In the genomic region with DNA sequence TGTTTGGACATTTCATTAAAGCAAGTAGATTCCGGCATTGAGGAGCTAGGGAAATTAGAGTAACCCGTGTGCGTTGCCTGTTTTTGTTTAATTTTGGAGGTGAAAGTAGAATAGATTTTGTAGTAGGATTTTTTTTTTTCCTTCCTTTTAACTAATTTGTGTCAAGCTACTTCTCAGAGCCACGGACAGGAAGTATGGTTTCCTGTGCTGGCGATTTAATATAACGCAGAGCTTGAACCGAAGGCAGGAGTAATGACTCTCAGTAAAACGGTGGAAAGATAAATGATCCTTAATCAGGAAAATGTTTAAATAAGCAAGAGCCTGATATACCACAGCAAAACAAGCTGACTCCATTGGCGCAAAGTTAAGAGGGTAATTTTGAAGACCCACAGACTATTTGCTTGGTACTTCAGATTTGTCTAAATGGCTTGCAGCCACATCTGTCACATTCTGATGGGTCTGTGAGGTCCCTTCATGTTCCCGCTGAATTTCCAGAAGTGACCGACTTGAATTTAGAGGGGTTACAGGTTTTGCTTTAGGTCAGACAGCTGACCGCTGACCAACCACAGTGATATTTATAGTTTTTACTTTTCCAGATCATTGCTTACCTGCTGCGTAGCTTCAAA, we compare ENCODE assay signal across 14 mouse cellular contexts. TPM values are rescaled to one million over a fixed set of nuclear protein-coding genes. Genes with fewer than 3 reads are reported as not detected.
DNase-seq lines count a peak whose midpoint lies in the region; ATAC-seq lines count a peak whose summit lies in the region.
"Had no signal": no experiment of that assay in that cellular context is flagged by ENCODE, and none has a peak within 500 bp of the region (broad histone marks: within the 10 kb centered on the region; RNA-seq: fewer than 3 reads in every experiment).

No protein-coding gene starts in this region.

- H3K4me1 ChIP-seq in heart, embryonic 10.5 days = peaks cover 41% of the 10 kb centered on the region
- H3K4me1 ChIP-seq in liver, embryonic 13.5 days (replicated peaks) = 0 out of 2 replicates have a peak, but pooled peaks cover 5% of the 10 kb centered on the region
- peaks cover 94% of the 10 kb centered on the region for H3K4me1 ChIP-seq in embryonic facial prominence, embryonic 14.5 days (ENCODE audit: control insufficient read depth, insufficient read depth, low read length)
- H3K4me1 ChIP-seq in limb, embryonic 13.5 days = peaks cover 93% of the 10 kb centered on the region

- H3K4me2 ChIP-seq in liver, embryonic 13.5 days = no peak overlapping the region
- H3K4me2 ChIP-seq in embryonic facial prominence, embryonic 14.5 days (ENCODE audit: low read depth, low read length) = no peak overlapping the region
- H3K4me2 ChIP-seq in limb, embryonic 13.5 days (replicated peaks) = peak overlapping the region; percentile 28

- H3K9me3 ChIP-seq in heart, embryonic 10.5 days = no peaks in the 10 kb centered on the region
- H3K9me3 ChIP-seq in liver, embryonic 13.5 days (replicated peaks) = no peaks in the 10 kb centered on the region
- H3K9me3 ChIP-seq in embryonic facial prominence, embryonic 14.5 days (ENCODE audit: control insufficient read depth, low read length) = no peaks in the 10 kb centered on the region
- H3K9me3 ChIP-seq in limb, embryonic 13.5 days = no peaks in the 10 kb centered on the region

- no peak overlapping the region for H3K4me3 ChIP-seq in heart, embryonic 10.5 days
- no peak overlapping the region for H3K4me3 ChIP-seq in liver, embryonic 13.5 days (replicated peaks)
- H3K4me3 ChIP-seq in embryonic facial prominence, embryonic 14.5 days (ENCODE audit: low read depth, low read length) = no peak overlapping the region
- no peak overlapping the region for H3K4me3 ChIP-seq in limb, embryonic 13.5 days

- H3K36me3 ChIP-seq in heart, embryonic 10.5 days = no peaks in the 10 kb centered on the region
- H3K36me3 ChIP-seq in liver, embryonic 13.5 days = no peaks in the 10 kb centered on the region
- H3K36me3 ChIP-seq in embryonic facial prominence, embryonic 14.5 days (ENCODE audit: control insufficient read depth, insufficient read depth, low read length) = no peaks in the 10 kb centered on the region
- H3K36me3 ChIP-seq in limb, embryonic 13.5 days = no peaks in the 10 kb centered on the region

- DNase-seq in heart, embryonic 10.5 days (ENCODE audit: low spot score) = no peak
- no peak for DNase-seq in heart, postnatal 36 days
- no peak for DNase-seq in liver, embryonic 13.5 days
- DNase-seq in liver = no peak
- peak; percentile 45 for DNase-seq in embryonic facial prominence, embryonic 14.5 days (ENCODE audit: low spot score)
- no peak for DNase-seq in gastrocnemius, postnatal 14 days
- DNase-seq in frontal cortex, postnatal 36 days (ENCODE audit: low spot score in 2 of 2) = no peak
- DNase-seq: adrenal gland, postnatal 10 days; cerebellum, adult 11 months; kidney, adult 8-10 months; right cerebral cortex, adult 18-20 months had no signal

- H3K27me3 ChIP-seq in heart, embryonic 10.5 days (ENCODE audit: insufficient read depth, poor library complexity, severe bottlenecking) = no peaks in the 10 kb centered on the region
- H3K27me3 ChIP-seq in liver, embryonic 13.5 days = no peaks in the 10 kb centered on the region
- H3K27me3 ChIP-seq in embryonic facial prominence, embryonic 14.5 days (replicated peaks; ENCODE audit: control insufficient read depth, insufficient read depth, low read length) = no peaks in the 10 kb centered on the region
- H3K27me3 ChIP-seq in limb, embryonic 13.5 days = no peaks in the 10 kb centered on the region

- intact Hi-C loops in heart, postnatal 36 days (cut with DNase I) = no loop called here
- intact Hi-C loops in gastrocnemius, postnatal 14 days (cut with DNase I; ENCODE audit: low total_unique reads) = no loop called here

- ATAC-seq in liver, embryonic 13.5 days (ENCODE audit: low read depth) = no peak
- no peak for ATAC-seq in embryonic facial prominence, embryonic 14.5 days (ENCODE audit: low read depth)
- no peak for ATAC-seq in limb, embryonic 13.5 days (ENCODE audit: low FRiP score, low read depth)

- WGBS in heart, embryonic 10.5 days = 59% methylated on average over 13 of the region's 13 CpGs
- 18% methylated on average over 13 of the region's 13 CpGs for WGBS in liver, embryonic 13.5 days (ENCODE audit: insufficient replicate concordance)
- 28% methylated on average over 13 of the region's 13 CpGs for WGBS in embryonic facial prominence, embryonic 14.5 days
- WGBS in limb, embryonic 13.5 days = 12% methylated on average over 13 of the region's 13 CpGs

- no peak overlapping the region for H3K9ac ChIP-seq in liver, embryonic 13.5 days
- no peak overlapping the region for H3K9ac ChIP-seq in embryonic facial prominence, embryonic 14.5 days (ENCODE audit: low read depth, low read length)
- H3K9ac ChIP-seq in limb, embryonic 13.5 days = peak overlapping the region; percentile 25; the same call in 1 of the 2 replicates

- peak overlapping the region; percentile 65; the same call in 1 of the 2 replicates for H3K27ac ChIP-seq in heart, embryonic 10.5 days
- H3K27ac ChIP-seq in liver, embryonic 13.5 days = peak overlapping the region; percentile 40; the same call in 1 of the 2 replicates
- peak overlapping the region; percentile 97 for H3K27ac ChIP-seq in embryonic facial prominence, embryonic 14.5 days (replicated peaks; ENCODE audit: low read depth, low read length)
- H3K27ac ChIP-seq in limb, embryonic 13.5 days = peak overlapping the region; percentile 99

RNA-seq across cellular contexts. Expression of a gene that starts 38.7 kb away (rescaled TPM):
- polyA plus RNA-seq in heart, embryonic 10.5 days (2016; fragmentation: Nextera tagmentation; extraction: Ambion mirVana) = not detected in 2 replicates
- not detected for total RNA-seq in heart, postnatal 36 days (2021)
- polyA plus RNA-seq in liver, embryonic 13.5 days (2015; fragmentation: Nextera tagmentation; extraction: Ambion mirVana) = not detected in 2 replicates
- not detected in 2 replicates for polyA plus RNA-seq in embryonic facial prominence, embryonic 14.5 days (2014; fragmentation: Nextera tagmentation; extraction: Ambion mirVana)
- polyA plus RNA-seq in limb, embryonic 13.5 days (2015; fragmentation: Nextera tagmentation; extraction: Ambion mirVana) = 0.26 TPM in 1 of 2 replicates, not detected in the other
- not detected for total RNA-seq in gastrocnemius, postnatal 14 days (2021)
- total RNA-seq: adrenal gland, postnatal 10 days; gastrocnemius, adult 18-20 months; left cerebral cortex, postnatal 14 days had no signal

RNA-seq across cellular contexts. Expression of a gene that starts 49.1 kb away (rescaled TPM):
- polyA plus RNA-seq in heart, embryonic 10.5 days (2016; fragmentation: Nextera tagmentation; extraction: Ambion mirVana) = 24.0 and 29.9 TPM in 2 replicates
- total RNA-seq in heart, postnatal 36 days (2021) = 10 to 100 TPM; 14.3 to 17.6 TPM
- polyA plus RNA-seq in liver, embryonic 13.5 days (2015; fragmentation: Nextera tagmentation; extraction: Ambion mirVana) = 11.9 and 13.5 TPM in 2 replicates
- 40.8 and 45.8 TPM in 2 replicates for polyA plus RNA-seq in embryonic facial prominence, embryonic 14.5 days (2014; fragmentation: Nextera tagmentation; extraction: Ambion mirVana)
- 53.9 and 57.3 TPM in 2 replicates for polyA plus RNA-seq in limb, embryonic 13.5 days (2015; fragmentation: Nextera tagmentation; extraction: Ambion mirVana)
- total RNA-seq in gastrocnemius, postnatal 14 days (2021) = 10 to 100 TPM; 17.2 to 19.4 TPM

Comparison
In these comparisons a context has a peak if more than half of its experiments do, and no peak if none do; other contexts are left out.
1. H3K27ac ChIP-seq: peak in every context shown above with its lines; median percentile 99 in limb, embryonic 13.5 days; 97 in embryonic facial prominence, embryonic 14.5 days; 65 in heart, embryonic 10.5 days; 40 in liver, embryonic 13.5 days.